Mouse (Mus musculus) natural killer cell, adult 2 months (primary cell): ENCODE results near the gene Efcab7.

Experiments used
- DNase-seq, 2 experiments: peaks; one replicate each; pipeline ENCODE4 v3.0.0; 2022; ENCODE audit warnings: low spot score in 2 of 2

The Efcab7 gene

DNA sequence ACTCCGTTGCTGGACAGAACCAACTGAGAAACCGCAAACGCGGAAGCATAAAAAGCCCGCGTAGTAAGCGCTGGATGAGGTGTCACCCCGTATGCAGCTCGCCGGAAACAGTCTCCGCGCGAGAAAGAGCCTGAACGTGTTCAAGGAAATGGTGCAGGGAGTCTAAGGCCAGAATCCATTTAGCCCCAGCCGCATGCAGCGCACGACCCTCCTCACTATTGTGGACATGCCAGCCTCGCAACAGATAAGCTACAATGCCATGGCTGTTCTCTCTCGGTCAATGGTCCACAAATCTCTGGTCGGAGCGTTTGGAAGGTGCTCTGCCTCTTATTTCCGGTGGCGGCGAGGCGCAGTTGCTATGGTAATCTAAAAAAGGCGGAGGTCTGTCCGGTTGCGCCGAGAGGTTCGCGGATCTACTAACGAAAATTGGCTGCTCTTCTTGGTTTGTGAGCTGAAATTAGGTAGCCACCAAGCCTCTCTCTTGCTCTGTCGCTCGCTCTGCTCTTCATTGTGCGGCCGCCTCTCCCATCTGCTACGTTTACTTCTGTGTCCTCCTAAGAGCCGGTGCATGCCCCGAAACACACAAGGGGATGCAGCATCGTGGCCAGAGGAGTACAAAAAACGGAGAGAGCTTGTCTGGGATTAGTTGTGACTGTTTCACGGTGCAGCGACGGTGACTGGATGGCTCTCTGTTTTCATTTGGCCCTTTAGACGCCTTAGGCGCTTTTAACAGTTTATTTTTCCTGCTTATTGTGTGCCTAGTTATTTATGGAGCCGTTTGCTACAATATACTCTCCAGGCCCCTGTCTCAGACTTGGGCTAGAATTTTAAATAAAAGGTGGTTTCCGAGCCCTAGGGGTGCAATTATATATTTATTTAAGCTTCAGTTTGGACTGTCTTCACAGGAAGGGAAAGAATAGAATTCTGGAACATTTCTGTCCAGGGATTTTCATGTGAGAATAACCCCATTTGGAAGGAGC is at the start of gene Efcab7:
Gene Efcab7 (plus strand): TSS at position 105 of the 980 bp plus-strand sequence.
- DNase-seq = peak; percentile 81 to 83

DNA sequence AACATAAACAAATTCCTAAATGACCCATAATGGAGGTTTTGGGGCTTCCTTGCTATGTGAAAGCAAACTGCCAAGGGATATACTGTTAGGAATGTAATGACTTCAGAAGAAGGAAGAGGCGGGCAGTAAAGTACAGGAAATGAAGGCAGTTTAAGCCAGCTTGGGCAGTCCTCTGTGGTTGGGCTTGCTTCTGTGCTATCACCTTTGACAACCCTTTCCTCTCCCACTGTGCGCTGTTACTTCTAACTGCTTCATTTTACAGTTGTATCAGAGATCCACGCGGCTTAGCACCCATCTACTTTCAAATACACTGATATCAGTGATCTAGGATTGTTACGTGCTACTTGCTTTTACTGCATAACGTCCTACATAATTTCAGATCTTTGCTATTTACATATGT is 36.6 kb upstream of the Efcab7 start:
- no peak for DNase-seq

DNA sequence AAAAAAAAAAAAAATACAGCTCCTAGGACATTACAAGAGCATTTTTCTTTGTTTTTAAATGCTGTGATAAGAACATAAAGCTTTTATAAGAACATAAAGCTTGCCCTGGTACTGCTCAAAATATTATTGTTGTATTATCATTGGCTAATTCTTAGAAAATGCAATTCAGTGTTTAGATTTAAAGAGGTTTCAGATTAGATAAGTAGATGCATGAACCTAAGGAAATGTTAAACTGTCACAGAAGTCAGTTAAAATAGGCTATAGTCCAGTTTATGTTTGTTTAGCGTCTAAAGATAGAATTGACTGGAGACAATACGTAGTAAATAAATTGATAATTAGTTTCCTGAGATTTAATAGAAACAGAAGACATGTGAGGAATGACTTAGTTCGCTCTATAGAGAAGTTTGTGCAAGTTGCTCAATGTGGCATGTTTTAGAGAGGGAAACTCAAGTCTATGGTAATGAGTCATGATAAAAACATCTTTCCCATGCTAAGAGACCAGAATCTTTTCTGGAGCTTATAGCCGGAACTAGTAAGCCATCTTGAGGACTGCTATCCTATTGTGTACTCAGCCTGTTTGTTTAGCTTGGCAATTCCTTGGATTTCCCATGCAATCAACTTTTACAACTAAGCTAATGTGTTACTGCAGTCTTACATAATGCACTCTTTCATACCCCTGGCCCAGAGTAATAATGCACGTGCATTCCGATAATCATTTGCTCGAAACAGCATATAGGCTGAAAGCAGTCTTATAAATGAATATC is 12.1 kb upstream of the Efcab7 start:
- no peak for DNase-seq

DNA sequence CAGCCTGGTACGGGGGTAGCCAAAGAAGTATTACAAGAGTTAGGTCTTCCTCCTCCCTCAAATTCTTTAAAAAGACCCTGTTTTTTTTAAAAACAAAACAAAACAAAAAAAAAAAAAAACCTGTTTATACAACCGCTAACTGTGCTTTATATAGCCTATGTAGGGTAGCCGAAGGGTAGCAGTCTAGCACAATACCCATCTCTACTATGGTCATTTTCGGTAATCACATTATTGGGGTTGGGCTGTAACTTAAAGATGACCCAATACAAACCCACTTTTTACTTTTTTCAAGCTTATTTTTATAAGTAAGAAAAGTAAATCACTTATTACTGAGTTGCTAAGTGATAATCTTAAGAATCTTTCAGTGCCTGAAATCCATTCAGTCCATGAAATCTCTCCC is 661 bp upstream of the Efcab7 start:
- no peak for DNase-seq

DNA sequence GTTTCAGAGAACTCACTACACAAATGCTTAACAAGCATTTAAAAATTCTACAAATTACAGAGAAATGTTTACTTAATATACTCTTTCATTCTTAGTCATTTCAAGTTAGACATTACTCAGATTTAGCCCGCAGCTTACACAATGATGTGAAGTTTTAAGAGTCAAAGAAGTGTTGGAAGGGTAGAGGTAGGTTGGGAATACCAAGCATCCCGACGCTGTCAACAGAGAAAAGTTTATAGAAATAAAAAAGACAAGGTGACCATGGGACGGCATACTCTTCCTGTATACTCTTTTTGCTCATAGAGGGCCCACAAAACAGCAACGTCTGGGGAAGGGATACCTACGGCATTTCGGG is 282 bp upstream of the Efcab7 start:
- DNase-seq = no peak

DNA sequence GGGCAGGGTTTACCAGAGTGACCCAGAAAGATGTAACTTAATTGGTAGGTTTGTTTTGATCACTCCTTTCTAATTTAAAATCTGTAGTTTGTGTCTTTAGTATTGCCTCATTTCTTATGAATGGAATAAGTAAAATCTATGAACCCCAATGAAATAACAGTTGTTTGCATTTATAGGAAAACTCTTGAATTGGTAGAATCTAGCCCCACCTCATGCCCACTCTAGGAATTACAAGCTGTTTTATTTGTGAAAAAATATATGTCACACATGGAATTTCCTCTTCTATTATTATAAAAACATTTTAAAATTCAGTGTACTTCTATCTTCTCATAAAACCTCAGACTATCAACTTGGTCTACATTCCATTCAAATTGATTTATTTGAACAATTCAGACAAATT is 52.9 kb downstream of the Efcab7 start:
- no peak for DNase-seq

DNA sequence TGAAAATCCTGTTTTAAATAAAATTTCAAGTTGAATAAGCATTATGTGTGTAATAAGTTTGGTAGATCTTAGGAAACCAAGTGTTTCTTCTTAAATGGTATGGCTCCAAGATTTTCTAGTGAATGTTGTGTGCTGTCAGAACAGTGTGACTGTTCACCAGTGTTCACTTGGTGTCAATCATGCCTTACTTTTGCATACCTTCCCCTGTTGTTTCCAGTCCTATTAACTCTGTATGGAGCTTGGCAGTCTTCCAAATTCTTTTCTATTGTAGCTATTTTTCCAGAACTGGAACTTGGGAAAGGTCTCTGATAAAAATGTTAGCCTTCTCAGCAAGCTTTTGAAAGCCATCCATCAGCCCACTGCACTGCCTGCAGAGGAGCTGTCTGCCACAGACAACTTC is 53.4 kb downstream of the Efcab7 start:
- no peak for DNase-seq

DNA sequence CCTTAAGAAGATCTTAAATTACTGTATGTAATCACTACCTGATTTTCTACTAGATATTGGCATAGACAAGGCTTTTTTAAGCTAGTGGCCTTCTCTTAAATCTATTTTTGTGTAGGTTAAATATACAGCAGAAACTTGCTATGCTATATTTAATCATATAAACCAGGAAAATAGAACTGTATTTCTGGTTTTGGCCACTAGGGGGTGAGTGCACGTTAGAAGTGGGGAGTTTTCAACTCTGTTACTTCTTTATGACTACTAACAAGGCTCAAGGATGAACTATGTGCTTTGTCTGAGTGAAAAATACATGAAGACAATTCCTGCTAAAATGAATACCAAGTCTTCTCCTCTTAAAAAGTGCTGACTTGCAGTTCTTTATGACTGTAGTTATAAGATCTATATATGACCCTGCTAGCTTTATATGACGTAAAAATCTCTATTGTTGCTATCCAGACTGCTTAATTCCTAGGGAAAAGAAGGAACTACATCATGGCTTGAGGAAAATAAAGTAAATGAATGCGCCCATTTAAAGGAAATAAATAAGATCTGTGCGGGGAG is 85.0 kb downstream of the Efcab7 start:
- no peak for DNase-seq

DNA sequence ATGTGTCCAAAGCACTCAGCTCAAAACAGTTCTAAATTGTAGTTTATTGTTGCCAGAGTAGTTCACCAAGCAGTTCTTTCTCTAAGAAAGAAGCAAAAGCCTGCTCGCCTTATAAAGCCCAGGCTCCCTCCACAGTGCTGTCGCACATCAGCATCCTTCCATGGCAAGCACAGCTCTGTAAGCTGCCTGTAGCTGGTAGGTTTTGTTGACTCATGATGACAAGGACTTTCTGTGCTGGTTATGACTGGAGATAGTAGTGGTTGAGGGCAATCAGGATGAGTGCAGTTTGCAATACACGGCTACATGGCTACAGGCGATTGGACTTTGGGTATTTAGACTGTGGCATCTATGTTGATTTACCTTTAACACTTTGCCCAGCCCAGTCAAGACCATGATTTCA is 97.4 kb downstream of the Efcab7 start:
- DNase-seq = no peak

DNA sequence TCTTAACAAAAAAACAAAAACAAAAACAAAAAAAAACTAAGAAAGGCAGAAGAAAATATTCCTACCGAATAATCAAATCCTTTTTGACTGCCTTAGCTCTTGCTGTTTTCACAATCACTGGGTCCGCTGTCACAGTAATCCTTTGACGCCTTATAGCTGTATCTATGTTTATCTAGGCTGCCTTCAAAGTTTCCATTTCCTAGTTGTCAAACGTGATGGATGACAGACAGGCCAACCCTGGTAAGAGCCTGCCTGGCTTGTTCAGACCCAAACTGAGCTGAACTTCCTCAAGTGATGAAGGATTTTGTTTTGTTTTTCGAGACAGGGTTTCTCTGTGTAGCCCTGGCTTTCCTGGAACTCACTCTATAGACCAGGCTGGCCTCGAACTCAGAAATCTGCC is 99.5 kb downstream of the Efcab7 start:
- no peak for DNase-seq

DNA sequence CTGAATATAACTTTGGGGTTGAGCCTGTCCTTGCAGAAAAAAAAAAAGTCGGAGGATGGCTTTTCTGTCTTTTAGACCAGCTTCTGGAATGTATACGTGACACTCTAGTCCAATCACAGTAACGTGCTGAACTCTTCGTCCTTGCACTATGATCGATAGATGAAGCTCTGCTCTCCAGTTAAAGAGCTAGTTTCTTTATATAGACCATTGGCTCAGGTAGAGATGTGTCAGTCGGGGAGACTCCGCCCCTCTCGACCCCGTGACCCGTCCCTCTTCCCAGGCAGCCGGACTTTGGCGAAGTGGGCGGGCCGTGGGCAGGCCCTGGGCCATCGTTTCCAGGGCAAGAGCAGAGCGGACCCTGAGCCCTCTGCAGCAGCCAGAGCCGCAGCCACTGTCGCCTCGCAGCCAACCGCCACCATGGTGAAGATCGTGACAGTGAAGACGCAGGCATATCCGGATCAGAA is 100.2 kb downstream of the Efcab7 start, which contains the start of gene Pgm1:
Gene Pgm1 (plus strand): TSS at position 266 of the 464 bp plus-strand sequence.
- DNase-seq = peak; percentile 68 to 70

DNA sequence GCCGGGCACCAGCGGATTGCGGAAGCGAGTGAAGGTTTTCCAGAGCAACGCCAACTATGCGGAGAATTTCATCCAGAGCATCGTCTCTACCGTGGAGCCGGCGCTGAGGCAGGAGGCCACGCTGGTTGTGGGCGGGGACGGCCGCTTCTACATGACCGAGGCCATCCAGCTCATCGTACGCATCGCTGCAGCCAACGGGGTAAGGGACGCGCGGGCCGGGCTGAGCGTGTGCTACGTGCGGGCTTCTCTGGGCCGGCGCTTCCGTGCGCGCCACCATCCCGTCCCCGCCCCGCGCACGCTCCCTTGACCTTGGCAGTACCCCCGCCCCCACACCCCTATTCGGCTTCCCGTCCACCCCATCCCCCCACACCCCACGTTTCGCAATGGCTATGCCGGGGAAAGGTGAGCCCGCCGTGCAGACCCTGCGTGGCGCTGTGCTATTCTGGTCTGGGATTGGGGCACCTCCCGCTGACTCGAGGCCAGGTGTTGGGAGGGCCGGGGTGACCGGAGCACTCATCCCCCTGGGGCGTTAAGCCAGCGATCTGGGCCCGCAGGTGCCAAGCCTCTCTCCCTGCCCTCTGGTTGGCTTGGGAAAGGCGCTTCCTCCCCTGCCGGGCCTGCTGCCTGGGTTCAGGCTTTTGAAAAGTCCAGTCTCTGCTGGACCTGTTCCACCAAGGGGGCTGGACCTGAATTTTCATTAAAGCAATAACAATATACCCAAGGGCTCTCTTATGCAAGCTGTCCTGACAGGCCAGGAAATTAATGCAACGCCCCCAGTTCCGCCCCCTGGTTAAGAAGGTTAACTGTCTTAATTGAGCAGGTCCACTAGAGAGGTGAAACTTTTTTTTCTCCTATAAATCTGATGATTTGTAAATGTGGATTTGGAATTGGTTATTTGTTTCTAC is 100.9 kb downstream of the Efcab7 start, which contains the start of gene Itgb3bp:
Gene Itgb3bp (minus strand): TSS at position 201 of the 905 bp plus-strand sequence.
- DNase-seq = peak; percentile 36 to 42

DNA sequence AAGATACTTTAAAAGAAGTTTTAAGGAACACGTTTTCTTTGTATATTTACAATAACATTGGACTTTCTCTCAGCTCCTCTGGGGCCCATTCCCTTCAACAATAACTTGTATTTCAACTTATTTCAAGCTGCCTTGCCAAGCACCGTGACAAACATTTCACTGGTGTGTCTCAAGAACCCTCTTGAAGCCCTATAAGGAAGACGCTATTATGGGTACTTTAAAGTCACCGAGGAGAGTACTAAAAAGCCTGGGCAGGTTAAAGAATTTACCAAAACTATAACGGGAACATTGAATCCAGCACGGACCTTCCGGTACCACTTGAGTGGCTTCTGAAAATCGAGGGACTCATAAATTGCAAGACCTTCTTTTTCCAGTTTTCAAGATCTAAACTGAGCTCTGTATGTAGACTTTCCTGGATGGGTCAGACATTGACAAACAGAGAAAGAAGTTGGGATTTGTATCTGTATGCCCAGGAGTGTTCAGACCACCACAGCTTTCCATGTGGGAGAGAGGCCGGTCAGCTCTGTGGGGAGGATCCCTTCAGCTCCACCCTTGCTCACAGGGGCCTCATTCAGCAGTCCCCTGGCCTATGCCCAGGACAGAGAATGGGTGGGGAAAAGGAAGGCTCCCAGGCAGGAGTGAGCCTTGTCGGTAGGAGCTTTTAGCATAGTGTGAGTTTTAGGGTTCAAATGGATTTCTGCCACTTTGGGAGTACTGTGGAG is 101.7 kb downstream of the Efcab7 start:
- no peak for DNase-seq

DNA sequence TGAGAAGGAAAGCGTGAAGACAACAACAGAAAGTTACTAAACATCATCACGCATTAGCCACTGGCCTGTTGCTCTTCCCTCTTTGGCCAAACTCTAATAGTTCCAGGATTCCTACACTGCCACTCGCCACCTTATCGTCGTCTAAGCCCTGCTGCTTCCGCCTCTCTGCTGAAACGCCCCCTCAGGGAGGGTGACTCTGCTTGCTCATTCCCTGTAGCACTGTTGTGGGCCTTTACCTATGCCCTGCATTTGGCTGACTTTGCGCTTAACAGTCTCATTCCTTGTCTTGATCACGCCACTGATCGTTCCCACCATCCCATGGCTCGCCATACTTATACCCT is 102.2 kb downstream of the Efcab7 start:
- DNase-seq = no peak

DNA sequence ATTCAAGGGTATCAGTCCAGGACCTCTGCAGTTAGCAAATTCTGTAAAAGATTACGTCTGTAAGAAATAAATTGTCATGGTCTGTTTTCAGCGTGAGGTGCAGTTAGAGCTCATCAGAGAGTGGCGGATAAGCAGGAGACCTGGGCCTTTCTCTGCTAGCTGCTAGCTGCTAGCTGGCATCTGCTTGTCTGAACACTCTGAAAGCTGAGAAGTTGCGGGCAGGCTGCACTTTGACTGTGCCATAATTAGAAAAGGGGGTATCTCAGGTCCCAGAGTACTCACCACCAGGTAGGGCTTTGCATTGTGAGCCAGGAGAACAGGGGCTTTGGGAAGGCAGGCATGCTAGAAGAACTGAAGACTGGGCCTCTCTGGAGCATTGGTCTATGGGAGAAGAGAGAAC is 102.8 kb downstream of the Efcab7 start:
- no peak for DNase-seq

DNA sequence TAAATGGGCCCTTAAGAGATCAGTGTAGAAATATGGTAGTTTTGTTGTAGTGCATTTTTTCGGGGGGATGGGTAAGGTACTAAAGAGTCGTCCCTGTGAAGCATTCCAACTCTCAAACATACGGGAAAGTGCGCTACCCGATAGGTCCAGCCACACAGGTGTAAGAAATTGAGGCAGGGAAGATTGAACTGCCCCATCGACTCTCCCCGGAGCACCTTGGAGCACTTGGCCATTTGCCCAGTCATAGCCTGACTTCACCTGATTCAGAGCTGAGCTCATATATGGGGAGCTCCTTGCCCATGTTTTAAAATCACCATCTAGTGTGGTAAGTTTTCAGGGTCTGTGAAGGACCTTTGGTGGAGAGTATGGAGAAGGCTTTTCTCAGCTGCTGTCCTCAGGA is 105.9 kb downstream of the Efcab7 start:
- DNase-seq = no peak

DNA sequence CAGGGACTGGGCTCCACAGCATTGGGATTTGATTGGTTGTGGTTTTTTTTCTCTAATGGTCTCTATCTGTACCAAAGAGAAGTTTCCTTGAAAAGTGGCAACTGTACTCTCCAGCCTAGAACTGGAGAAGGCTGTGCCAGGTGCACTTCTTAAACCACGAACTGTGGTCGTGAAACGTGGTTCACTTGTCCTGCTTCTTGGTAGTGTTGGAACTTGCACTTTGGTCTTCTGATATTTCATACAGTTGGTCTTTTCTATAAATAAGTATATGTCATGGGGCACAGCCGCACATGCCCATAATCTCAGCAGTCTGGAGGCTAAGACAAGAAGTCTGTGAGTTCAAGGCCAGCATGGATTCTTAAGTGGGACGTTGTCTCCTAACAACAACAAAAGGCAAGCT is 107.3 kb downstream of the Efcab7 start:
- DNase-seq = no peak

DNA sequence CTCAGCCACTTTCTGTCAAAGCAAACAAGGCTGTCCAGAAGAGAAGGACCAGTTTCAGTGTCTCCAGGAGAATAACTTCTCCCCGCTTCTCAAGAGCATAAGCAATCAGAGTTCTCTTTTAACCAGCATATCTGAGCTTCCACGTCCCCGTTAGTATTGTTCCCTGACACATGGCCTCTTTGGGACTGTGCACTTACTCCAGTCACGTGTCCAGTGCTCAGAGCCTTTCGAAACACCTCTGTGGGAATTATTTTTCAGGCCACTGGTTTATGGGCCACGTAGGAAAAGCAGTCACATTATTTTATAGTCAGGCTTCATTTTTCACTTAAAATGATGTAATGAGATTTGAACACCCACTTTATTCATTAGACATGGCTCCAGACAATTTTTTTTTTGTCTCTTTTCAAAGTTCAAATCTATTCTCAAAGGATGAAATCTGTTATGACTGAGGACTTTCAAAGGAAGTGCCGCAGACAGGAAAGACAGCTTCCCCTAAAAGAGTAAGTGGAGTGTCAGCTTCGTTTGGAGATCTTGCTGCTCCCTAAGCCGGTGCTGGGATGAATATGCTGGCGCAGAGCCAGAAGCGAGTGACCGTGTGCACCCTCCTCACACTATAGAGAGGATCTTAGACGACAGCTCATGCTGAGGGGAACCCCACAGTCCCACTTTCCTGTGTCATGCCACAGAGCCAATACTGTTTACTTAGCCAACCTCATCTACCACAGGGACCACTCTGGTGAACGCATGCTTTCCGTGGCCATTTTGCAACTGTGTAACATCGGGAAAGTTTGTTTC is 110.9 kb downstream of the Efcab7 start:
- no peak for DNase-seq

DNA sequence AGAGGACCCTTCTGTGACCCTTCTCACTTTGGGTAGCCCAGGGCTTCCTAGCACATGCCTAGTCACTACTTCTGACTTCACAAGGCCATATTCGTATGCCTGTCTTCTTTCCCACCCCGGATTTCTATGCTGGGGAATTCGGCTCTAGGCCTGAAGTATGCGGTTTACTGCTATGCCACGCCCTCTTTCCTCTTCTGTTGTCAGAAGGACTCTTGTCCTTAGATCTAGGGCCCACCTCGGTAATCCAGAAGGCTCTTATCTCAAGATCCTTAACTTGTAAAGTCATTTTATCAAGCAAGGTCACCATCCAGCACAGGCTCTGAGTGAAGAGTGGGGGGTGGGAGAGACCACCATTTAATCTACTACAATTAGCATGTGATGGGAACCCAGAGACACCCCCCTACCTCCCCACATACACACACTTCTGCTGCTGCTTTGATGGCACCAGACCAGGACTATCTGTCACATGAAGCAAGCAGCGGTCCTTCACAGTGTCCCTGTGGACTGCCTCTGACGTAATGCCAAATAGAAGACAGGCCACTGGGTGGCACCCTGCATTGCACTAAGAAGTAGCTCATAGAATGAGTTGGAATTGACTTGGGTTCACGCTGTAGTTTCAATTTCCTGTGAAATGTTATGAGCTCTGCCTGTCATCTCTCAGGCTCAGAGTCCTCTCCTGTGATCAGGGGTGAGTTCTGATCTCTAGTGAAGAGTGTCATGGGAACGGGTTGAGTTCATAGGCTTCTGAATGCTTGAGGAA is 112.8 kb downstream of the Efcab7 start:
- no peak for DNase-seq
